Mouse (Mus musculus) kidney, postnatal 36 days (tissue): ENCODE measurements at regions not wholly inside any gene's neighbourhood (a gene's known extent, or its start where the extent isn't known, plus 50 kb on each side); places are given as distances from the start of the nearest gene placed in this dataset.

Experiments used
- DNase-seq, 2 experiments: peaks; one replicate each; pipeline ENCODE4 v3.0.0; 2021 to 2022; ENCODE audit warnings: mixed read lengths in 2 of 2

GRCm38 (mm10) chr3:78755686-78756476 is 530.4 kb downstream of the Rapgef2 start:
- DNase-seq, result peak in 1 of 2 experiments; percentile 2

DNA sequence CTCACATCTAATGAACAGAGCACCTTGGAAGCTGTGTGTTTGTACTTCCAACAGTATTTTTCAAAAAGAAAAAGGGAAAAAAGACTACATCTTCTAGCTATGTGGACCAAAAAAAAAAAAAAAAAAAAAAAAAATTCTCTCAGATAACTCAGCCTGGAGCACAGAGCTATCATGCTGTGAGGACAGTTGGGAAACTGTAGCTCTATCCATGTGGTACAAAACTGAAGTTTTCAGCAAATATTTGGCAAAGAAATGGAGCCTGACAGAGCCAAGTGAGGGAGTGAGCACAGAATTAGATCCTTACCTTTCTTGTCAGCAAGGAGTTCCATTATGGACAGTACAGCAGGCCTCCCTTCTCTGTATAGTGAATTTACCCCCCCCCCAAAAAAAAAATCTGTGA is 550.2 kb downstream of the Rapgef2 start:
- no peak for DNase-seq

DNA sequence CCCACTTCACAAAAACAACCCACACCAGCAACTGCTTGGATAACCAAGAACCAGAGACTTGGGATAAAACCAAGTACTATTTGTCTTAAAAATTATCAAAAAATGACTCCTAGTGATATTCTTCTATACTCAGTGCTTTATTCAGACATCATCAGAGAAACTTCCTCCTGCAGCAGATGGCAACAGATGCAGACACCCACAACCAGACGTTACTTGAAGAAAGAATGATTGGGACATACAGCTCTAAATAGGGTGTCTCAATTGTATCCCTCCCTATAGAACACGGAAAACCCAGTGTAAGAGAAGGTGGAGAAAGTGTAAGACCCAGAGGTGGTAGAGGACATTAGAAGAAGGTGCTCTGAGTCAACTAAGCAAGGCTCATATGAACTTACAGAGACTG is 569.6 kb downstream of the Rapgef2 start:
- no peak for DNase-seq

GRCm38 (mm10) chr3:78707687-78708086 is 578.6 kb downstream of the Rapgef2 start:
- no peak for DNase-seq

DNA sequence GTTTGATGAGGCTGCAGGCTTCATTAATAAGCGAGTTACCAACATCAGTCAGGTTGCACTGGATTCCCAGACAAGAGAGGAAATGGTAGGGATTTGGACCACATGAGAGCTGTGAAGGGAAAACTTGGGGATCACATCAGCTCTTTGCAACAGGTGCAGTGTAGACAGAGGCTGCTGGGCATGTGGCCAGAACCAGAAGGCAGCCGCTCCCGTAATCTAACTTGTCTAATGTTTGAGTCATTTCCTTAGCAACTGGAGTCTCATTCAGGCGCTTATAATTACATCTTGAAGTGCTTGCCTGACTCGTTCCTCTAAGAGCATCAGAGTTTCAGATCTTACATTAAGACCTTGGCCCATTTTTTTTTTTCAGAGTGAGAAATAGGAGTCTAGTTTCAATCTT is 587.4 kb downstream of the Rapgef2 start:
- no peak for DNase-seq

DNA sequence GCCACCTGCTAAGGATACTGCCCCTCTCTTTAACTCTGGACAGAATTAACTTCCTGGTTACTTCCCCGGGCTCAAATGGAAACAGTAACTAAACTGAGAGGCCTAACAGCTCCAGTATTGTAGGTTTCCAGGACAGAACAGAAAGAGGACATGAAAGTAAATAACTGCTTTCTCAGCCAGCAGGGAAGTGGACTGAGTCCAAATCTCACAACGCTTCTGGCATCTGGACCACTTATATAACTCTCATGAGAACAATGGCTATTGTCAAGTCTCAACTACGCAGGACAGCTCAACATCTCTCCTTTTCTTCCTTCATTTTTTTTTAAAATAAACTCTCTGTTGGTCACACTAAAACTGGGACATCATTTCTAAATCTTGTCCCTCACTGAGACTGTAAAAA is 594.8 kb downstream of the Rapgef2 start:
- no peak for DNase-seq

- no peak for DNase-seq
These were observed 608.7 kb downstream of the Rapgef2 start for GRCm38 (mm10) chr3:78677656-78678055.

DNA sequence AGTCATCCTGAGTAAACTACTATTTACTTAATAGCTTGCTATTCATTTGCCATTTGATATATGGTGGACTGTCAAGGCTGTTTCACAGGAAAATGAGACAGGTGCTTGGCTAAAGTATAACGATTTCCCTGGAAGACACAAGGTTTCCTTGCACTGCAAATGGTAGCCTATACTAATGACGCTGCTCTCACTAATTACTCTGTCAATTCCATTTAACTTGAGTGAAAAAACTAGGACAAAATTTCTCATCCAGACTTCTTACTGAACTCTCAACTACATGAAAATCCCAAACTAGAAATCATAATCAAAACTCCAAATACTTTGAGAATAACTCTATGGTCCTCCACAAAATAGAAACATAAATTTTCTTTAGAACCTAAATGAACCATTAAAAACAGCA is 609.5 kb downstream of the Rapgef2 start:
- no peak for DNase-seq

DNA sequence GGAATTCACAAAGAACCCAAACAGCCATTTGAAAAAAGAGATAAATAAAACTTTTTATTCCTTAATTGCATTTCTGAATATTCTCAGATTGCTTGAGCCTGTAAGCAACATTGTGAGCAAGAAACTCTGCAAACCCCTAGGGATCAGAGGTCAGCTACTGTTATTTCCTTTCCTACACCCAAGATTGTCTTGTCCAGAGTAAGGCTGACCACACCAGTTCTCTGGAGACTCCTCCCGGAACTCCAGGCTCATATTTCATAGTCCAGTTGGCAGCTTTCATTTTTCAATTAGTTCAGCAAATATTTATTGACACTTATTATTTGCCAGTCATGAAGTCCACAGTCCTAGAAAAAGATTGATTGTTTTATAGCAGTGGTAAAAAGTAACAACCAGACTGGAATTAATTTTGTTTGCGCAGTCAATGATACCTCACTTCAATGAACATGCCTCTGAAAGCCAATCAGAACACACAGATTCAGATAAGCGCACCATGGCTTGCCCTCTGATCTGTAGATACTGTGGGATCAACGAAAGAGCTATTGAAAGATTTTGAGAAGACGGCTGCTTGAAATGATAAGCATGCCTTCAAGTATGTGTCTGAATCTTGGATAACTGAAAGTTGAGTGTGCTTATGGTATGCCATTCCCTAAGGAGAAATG is 611.7 kb downstream of the Rapgef2 start:
- no peak for DNase-seq

- DNase-seq, result no peak
These were observed 618.3 kb downstream of the Rapgef2 start for GRCm38 (mm10) chr3:78668050-78668449.

- no peak for DNase-seq
These were observed 618.8 kb downstream of the Rapgef2 start for GRCm38 (mm10) chr3:78667374-78668023.

- DNase-seq, result no peak
These were observed 638.2 kb downstream of the Rapgef2 start for GRCm38 (mm10) chr3:78648115-78648514.

- DNase-seq, result no peak
These were observed 650.9 kb downstream of the Rapgef2 start for GRCm38 (mm10) chr3:78635386-78635785.

DNA sequence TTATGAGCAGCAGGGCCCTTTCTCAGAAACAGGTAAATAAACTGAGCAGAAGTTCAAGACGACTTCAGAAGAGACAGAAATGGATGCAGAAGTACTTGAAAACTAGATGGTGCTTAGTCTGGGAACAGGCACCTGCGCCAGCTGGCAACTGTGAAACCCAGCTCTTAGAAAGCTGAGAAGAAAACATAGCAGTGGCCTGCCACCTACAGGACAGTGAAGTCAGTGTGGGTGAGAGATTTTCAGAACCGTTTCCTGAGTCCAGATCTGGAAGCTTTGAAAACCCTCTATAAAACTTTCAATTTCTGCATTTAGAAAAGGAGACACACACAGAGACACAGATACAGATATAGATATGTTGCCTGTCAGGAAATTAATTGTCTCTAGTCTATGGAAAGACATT is 667.4 kb downstream of the Rapgef2 start:
- DNase-seq, result peak; percentile 34 to 64

- no peak for DNase-seq
These were observed 691.5 kb downstream of the Rapgef2 start for GRCm38 (mm10) chr3:78594718-78595236.

DNA sequence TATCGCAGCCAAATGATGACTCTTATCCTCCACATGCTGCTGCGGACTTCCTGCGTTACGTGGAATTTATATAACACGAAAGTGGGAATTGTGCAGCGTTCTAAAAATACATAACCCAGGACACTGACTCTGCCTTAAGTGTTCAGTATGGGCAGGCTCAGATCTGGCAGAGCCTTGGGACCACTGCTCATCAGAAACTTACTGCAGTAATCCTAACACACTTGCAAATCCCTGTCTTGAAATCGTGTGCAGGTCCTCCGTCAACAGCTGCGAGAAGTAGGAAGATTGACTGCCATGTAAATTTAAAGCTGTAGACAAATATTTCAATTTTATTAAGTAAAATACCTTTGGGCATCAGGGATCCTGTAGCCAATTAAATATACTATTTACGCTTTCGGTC is 692.0 kb downstream of the Rapgef2 start:
- DNase-seq, result no peak

- DNase-seq, result no peak
These were observed 699.7 kb downstream of the Rapgef2 start for GRCm38 (mm10) chr3:78586639-78587038.

DNA sequence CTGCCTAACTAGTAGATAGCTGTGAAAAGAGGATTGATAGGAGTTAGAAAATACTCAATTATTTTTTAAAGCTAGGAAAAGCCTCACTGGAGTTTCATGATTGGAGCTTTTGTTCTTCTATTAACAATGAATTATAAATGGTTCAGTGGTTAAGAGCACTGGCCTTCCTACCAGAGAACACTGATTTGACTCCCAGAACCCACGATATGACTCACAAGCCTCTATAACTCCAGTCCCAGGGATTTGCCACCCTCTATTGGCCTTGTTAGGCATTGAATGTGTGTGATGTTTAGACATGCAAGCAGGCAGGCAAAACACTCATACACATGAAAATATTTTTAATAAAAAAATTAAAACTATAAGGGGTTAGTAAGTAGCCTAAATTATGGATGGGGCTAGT is 704.4 kb downstream of the Rapgef2 start:
- peak; percentile 47 to 60 for DNase-seq

- no peak for DNase-seq
These were observed 705.2 kb downstream of the Rapgef2 start for GRCm38 (mm10) chr3:78581100-78581499.

- no peak for DNase-seq
These were observed 710.5 kb downstream of the Rapgef2 start for GRCm38 (mm10) chr3:78575667-78576464.

- DNase-seq, result peak; percentile 62 to 84
These were observed 711.5 kb downstream of the Rapgef2 start for GRCm38 (mm10) chr3:78574807-78575206.

DNA sequence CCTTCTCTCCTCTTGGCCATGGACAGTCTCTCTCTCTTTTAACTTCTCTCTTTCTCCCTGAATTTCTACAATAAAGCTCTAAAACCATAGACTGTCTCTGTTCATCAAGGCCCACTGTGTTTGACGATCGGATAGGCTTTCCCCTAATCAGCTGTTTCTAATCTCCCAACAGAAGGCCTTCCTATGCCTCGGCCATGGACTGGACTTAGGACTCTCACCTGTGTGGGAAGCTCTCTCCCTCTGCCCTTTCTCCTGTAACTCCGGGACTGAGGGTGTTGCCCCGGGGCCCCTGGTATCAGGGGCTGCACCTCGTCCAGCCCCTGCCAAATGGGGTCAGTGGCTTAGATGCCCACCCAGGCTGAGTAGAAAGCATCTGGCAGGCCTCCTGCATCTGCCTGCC is 713.0 kb downstream of the Rapgef2 start:
- DNase-seq, result peak; percentile 10 to 11

- peak in 1 of 2 experiments; percentile 21 for DNase-seq
These were observed 721.4 kb downstream of the Rapgef2 start for GRCm38 (mm10) chr3:78564926-78565325.
